Mouse (Mus musculus) frontal cortex, postnatal 14 days (tissue): Measurements from ENCODE around the gene Ect2l.

Experiments used
- DNase-seq, 2 experiments: peaks; one replicate each; pipeline ENCODE4 v3.0.0; 2022; ENCODE audit warnings: low spot score in 2 of 2

Ect2l gene

GRCm38 (mm10) chr10:18210726-18211125, at the start of gene Ect2l:
Gene Ect2l (minus strand): TSS chr10:18210890.
- no peak for DNase-seq

DNA sequence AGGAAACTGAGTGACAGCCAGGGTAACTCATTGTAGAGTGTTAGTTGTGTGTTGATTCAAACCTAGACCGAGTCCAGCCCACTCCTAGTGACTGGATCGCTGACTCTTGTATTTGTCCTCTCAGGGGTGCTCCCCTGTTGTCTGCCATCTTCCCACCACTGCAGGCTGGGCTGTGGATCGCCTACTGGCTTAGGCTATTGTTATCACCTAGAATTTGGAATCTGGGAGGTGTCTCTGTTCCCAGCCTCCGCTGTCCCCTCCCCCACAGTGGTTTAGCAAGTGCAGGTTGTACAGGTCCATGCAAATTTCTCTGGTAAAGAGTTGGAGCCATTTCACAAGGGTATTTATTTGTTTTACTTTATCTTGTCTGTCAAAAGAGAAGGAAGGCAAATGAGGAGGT, 40.7 kb upstream of the Ect2l start:
- DNase-seq = no peak

DNA sequence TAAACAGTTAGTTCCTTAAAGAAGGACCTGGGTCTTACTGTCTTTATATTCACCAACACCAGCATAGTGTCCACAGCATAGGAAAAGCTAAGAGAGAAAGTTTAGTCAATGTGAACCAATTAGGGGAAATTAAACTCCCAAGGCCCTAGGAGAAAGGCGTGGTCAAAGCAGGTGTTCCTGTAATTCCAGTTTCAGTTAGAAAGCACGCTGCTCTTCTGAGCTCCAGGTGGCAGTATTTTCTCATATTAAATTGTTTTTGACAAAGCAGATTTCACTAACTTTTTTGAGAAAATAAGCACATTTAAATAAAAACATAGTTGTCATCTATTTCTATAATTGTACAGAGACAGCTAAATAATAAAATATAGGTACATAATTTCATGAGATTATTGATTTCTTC, 32.9 kb upstream of the Ect2l start:
- no peak for DNase-seq

DNA sequence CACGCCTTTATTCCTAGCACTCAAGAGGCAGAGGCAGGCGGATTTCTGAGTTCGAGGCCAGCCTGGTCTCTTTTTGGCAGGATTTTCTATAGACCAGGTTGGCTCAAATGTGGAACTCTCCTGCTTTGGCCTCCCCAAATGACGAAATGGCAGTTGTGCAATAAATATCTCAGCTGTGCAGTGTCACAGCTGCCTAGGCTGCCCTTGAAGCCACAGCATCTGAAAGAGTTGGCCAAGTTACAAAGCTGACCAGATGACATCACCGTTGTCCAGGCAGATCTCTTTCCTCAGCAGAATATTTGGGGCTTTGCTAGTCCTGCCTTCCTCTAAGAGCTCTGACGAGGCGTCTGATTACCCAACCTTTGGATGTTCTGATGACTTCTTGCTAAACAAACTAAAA, 26.5 kb upstream of the Ect2l start:
- no peak for DNase-seq

DNA sequence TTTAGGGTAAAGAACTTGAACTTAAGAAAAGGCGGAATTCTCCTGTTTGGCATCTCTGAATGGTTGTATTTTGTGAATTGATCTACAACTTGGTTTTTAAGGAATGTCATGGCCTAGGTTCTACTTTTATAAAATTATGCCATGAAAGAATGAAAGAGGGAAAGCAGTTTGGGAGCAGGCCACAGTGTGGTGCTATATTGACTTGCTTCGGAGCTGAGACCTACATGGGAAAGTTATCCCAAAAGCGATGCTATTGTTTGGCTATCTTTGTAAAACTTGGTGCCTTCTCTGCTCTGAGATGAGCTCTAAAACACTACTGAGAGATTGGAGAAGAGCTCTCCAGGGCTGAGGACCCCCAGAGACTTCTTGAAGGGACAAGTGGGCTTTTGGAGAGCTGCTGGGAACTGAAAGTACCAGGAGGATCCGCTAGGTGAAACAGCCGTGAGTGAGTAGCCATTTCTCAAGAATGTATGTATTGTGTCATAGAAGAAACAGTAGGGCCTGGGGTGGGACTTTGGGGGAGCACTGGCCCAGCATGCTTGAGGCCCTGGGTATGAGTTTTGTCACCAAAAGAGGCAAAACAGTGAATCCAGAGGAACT, 25.7 kb upstream of the Ect2l start:
- no peak for DNase-seq

- DNase-seq = no peak
Observed at GRCm38 (mm10) chr10:18235402-18235747, 24.7 kb upstream of the Ect2l start.

- DNase-seq = peak; percentile 91
Observed at GRCm38 (mm10) chr10:18234560-18235401, 24.1 kb upstream of the Ect2l start, which contains the start of gene Ccdc28a. Gene Ccdc28a (minus strand): TSS chr10:18234998.

DNA sequence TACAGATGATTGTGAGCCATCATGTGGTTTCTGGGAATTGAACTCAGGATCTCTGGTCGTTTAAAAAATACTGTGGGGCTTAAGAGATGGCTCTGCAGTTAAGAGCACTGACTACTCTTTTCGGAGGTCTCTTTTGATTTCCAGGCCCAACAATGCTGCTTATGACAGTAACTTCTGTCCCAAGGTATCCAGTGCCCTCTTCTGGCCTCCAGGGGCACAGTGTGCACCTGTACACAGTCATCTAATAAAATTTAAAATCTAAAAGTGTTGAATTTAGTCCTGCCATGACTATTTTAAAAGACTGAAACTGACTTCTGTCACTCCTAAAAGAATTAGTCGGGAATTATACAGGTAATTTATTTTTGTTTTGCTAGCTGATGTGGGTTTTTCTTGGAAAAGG, 23.2 kb upstream of the Ect2l start:
- DNase-seq = no peak

GRCm38 (mm10) chr10:18224386-18224785, 13.7 kb upstream of the Ect2l start:
- DNase-seq = no peak

- no peak for DNase-seq
Observed at GRCm38 (mm10) chr10:18219351-18219750, 8.7 kb upstream of the Ect2l start.

DNA sequence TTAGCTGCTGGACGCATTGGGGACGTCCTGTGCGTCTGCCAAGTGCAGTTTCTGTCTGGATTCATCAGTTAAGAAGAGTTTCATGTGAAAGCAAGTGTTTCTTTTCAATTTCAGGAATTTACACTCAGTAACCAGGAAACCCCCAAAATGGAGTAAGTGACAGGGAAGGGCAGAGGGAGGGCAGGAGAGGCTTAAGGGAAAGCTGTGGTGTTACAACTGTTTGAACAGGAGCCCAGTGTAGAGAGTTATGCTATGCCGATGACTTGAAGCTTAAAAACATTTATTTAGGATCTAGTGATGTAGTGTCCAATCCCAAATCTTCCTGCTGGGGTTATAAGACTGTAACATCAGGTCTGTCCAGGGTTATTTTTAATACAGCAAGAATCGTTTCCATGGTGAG, 3.4 kb upstream of the Ect2l start:
- DNase-seq = no peak

- no peak for DNase-seq
Observed at GRCm38 (mm10) chr10:18213373-18213772, 2.7 kb upstream of the Ect2l start.

- DNase-seq = no peak
Observed at GRCm38 (mm10) chr10:18210119-18210518, 571 bp downstream of the Ect2l start.

- no peak for DNase-seq
Observed at GRCm38 (mm10) chr10:18204067-18204466, 6.6 kb downstream of the Ect2l start.

DNA sequence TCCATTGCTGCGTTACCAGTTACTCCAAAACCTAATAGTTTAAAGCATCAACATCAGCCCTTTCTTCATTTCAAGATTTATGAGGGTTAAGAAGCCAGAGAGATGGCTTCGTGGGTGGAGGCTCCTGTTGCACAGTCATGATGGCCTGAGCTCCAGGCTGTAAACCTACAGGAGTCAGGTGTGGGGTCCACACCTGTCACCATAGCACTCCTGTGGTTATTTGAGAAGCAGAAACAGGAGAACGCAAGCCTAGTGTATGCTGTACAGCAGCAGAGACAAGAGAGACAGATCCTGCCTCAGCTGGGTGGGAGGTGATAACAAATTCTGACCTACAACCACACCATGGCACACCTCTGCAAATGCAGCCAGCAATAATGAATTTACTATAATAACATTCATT, 8.3 kb downstream of the Ect2l start:
- DNase-seq = no peak

DNA sequence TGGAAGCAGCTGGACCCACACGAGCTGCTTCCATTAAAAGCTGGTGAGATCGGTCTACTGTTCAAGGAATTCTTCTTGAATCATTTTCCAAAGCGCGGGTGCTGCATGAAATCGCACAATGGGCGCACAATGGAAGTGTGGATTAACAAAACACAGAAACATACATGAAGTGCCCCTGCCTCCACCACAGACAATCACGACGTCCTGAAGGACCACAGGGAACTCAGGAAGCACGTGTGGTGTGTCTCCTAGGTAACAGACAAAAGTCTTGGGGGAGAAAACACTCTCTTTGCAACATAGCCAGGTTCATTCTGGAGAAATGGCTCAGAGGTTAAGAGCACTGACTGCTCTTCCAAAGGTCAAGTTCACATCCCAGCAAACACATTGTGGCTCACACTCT, 10.0 kb downstream of the Ect2l start:
- no peak for DNase-seq

- DNase-seq = no peak
Observed at GRCm38 (mm10) chr10:18199919-18200318, 10.8 kb downstream of the Ect2l start.

DNA sequence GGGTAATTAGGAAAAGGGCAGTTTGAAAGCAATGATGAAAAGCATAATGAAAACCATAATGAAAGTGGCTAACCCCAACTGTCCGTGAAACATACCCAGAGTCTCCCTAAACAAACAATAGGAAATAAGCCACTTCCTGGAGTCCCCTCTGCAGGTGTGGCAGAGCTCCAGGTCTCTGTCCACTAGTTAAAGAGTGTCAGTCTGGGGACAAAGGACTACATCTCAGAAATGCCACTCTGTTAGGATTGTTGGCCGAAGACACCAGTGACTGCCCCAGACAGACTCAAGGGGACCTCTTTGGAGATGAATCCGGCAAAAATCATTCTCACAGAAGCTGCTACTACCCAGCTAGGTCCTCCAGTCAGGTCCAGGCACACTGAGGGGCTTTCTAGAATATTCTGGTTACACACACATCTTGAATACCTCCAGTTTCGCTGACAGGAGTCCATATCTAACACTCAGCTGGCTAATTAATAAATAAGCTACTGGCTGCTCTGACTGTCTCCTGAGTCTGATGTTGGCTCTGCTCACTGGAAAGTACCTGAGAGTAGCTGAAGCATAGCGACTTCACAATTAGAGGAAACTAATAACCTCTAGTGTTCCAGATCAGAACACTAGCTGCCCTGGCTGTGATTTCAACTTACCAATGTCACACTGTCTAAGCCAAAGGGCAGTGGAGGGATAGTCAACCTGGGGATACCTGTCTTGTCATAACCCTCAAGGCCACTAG, 12.2 kb downstream of the Ect2l start:
- no peak for DNase-seq

DNA sequence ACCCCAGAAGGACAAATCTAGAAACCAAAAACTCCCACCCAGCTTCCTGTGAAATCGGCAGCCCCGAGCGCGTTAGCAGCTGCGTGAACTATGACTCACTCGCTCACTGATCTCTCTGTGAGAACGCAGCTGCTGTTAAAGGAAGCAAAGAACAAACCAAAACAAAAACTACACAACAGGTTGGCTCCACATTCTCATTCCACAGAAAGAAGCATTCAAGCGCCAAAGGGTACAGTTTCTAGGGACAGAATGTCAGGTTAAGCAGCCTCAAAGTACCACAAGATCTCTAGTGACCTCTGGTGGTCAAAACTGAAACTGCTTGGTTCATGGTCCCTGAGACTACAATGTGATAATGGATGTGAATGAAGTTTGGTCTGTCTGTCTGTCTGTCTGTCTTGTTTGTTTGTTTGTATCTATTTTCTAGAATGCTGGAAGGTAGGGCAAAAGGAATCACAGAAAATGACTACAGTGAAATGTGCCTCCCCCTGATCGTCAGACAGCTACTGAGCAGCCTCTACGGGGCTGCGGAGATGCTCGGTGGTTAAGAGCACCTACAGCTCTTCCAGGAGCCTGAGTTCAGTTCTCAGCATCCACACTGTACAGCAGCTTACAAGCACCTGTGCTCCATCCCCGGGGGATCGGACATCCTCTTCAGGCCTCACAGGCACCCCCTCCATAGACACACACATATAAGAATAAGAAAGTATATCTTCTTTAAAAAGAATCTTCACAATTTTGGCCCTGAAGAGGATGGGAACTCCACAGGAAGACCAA, 13.3 kb downstream of the Ect2l start:
- DNase-seq = peak; percentile 8 to 61

- no peak for DNase-seq
Observed at GRCm38 (mm10) chr10:18194737-18195141, 16.0 kb downstream of the Ect2l start.

DNA sequence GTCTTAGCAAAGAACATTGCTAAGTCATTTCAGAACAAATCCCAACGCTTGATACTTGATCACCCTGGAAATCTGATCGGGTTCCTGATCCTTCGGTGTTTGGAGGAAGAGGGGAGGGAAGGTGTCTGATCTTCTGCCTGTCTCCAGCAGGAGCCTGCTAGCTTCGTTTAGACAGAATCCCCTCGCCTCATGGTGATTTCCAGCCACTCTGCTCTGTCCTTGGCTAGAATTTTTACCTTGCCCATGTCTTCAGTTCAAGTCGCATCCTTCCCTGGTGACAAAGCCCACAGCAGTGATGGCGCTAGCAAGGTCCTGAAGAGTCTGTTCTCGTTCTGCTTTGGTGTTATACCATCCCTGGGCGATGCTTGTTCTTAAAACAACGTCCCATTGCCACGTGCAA, 16.5 kb downstream of the Ect2l start:
- DNase-seq = no peak

DNA sequence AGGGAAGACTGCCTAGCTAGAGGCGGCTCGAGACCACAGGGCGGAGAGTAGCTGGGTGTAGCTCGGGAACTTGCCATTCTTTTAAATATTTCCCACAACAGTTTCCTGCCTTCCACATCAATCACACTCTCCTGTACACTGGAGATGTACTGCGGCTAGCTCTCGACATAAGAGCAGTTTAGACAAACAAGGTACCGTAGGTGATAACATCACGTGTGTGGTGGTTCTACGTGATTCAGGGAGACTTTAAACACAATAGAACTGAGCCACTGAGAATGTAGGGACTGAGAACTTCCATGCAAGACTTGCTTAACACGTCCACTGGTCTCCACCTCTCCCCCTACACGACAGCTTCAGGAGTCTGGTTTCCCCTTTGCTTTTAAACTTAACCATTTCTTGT, 17.5 kb downstream of the Ect2l start:
- DNase-seq = no peak
